Mouse (Mus musculus) brown adipose tissue, adult 24 weeks (tissue): ENCODE results near the gene Sfxn5. TPM values are rescaled to one million over a fixed set of nuclear protein-coding genes. Genes with fewer than 3 reads are reported as not detected.

Source experiments
- H3K27ac ChIP-seq: fragments of 200-500 bp; replicated peaks from 2 replicates; pipeline ENCODE4 v1.5.1; 2012; ENCODE audit warnings: low read depth, mild to moderate bottlenecking, low read length
- H3K4me1 ChIP-seq: fragments of 200-500 bp; 2 replicates; pipeline ENCODE4 v1.6.1; 2012; ENCODE audit warnings: low read length, mixed read lengths; ENCODE audit not compliant: control insufficient read depth, insufficient read depth, insufficient read length
- H3K4me3 ChIP-seq: fragments of 200-500 bp; 2 replicates; pipeline ENCODE4 v1.5.1; 2012; ENCODE audit warnings: low read depth, mild to moderate bottlenecking, low read length, moderate library complexity; ENCODE audit not compliant: insufficient read depth
- polyA plus RNA-seq: library from polyadenylated mRNA; stranded (reverse); fragments of >200 nt; gene quantifications from 2 replicates; pipeline ENCODE4 v1.2.4, GENCODE M21; 2012; ENCODE audit not compliant: missing spikeins, insufficient read depth, insufficient read length

Sfxn5 gene
- polyA plus RNA-seq, result 51.9 and 66.8 TPM in 2 replicates

DNA sequence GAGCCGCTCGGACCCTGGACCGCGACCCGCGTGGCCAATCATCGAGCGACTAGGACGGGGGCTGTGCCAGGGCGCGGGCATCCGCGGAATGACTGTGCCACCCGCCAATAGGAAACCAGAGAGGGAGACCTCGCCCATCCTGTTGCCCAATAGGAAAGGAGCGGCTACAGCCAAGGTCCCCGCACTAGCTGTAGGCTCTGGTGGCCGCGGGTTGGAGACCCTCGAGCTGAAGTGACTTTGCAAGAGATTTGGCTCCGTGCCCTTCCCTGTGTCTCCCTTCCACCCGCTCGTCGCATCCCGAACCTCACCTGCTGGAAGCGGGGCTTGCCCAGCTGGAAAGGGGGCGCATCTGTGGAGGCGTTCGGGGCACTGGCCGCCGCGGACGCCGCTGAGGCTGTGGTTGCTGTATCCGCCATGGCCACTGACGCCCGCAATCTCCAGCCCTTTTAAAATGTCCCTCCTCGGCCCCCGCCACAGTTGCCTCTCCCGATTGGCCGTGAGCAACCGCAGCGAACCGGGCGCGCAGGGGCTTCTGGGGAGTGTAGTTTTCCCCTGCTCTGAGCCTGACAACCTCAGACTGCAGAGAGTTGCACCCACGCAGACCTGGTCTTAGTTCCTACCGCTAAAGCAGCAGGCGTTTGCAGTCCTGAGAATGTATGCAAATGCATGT, at the start of gene Sfxn5:
Gene Sfxn5, minus strand, starts transcription at position 423 of the 670 bp plus-strand sequence.
- Histone ChIP-seq H3K4me3 (peak within 1 kb of the TSS; percentile 96), H3K27ac (peak within 1 kb of the TSS; percentile 83), H3K4me1 (peaks cover 2% of the 10 kb centered on the region; the same call in 1 of the 2 replicates)

DNA sequence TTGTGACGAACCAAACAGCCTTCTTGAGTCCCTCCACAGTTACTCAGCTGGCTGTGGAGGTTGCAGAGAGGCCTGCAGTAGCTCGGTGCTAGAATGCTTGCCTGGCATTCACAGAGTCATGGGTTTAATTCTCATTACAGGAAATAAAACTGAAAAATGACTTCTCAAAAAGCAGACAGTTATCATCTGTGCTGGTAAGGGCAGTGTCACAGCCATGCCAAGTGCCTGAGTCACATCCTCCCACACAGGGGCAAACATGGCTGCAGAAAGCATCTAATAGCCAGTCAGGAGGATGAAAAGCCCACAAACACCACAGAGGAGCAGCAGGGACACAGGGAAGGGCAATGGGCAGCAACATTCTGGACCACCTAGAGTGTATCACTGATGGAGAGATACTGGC, 49.6 kb upstream of the Sfxn5 start:
- H3K4me1 ChIP-seq, result 0 out of 2 replicates have a peak, but pooled peaks cover 4% of the 10 kb centered on the region
- H3K27ac ChIP-seq, result no peak overlapping the region

GRCm38 (mm10) chr6:85381648-85382020, 48.4 kb upstream of the Sfxn5 start:
- Histone ChIP-seq H3K27ac (no peak overlapping the region), H3K4me1 (0 out of 2 replicates have a peak, but pooled peaks cover 4% of the 10 kb centered on the region), H3K4me3 (no peak overlapping the region)

More for the DNA sequence above, 49.6 kb upstream of the Sfxn5 start:
- no peak overlapping the region for H3K4me3 ChIP-seq

DNA sequence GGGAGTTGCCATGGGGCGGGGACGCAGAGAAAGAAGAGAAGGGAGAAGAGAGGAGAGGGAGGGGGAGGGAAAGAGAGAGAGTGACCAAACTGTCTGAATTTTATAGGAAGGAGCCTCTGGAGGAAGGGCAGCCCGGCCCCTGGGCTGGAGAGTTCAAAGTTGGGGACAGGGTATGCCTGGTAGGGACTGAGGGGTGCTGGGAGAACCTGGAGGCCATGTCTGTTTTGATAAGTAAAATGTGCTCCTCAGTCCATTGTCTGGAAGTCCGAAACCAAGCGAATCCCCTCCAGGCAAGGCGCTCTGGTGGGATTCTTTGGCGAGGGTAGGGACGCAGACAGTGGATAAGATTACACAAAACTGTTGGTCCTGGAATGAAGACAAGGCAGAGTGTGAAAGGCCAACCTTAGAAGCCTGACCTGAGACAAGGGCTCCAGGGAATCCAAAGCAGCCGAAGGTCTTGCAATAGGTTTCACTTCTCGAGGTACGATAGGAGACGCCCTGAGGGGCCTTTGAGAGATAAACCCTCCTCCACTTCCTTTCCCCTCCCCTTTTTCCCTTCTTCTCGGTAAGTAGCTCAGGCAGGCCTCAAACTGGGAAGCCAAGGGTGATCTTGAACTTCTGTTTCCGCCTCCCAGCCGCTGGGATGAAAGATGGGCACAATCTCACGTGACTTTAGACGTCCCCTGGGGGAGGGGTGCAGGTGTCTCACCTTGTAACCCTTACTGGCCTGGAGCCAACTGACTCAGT, 47.9 kb upstream of the Sfxn5 start:
- Histone ChIP-seq H3K4me1 (0 out of 2 replicates have a peak, but pooled peaks cover 4% of the 10 kb centered on the region), H3K4me3 (no peak overlapping the region; the same call in 1 of the 2 replicates), H3K27ac (no peak overlapping the region)

DNA sequence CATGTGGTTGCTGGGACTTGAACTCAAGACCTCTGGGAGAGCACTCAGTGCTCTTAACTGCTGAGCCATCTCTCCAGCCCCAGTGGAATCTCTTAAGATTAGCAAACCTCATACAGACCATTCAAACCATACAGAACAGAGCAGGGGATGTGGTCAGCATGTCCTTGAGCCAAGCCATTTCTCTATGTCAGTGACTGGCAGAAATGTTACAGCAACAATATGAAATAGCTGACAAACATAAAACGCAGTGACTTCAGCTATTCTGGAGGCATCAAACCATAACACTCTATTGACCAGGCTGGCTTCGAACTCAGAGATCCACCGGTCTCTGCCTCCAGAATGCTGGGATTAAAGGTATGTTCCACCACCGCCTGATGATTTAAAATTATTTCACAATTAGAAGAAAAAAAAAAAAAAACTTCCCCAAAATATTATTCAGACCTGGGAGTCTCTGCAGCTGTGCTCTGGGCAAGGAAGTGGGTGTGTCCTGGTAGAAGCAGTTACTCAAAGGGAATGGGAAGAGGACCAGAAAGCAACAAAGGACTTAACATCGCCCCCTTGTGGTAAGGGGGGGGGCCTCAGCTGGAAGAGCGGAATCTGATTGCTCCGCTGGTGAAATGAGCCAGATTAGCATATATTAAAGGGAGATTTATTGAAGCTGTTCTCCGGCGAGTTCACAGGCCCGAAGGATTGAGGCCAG, 47.1 kb upstream of the Sfxn5 start:
- no peak overlapping the region; the same call in 1 of the 2 replicates for H3K4me3 ChIP-seq
- H3K4me1 ChIP-seq, result 0 out of 2 replicates have a peak, but pooled peaks cover 4% of the 10 kb centered on the region
- no peak overlapping the region; the same call in 1 of the 2 replicates for H3K27ac ChIP-seq

DNA sequence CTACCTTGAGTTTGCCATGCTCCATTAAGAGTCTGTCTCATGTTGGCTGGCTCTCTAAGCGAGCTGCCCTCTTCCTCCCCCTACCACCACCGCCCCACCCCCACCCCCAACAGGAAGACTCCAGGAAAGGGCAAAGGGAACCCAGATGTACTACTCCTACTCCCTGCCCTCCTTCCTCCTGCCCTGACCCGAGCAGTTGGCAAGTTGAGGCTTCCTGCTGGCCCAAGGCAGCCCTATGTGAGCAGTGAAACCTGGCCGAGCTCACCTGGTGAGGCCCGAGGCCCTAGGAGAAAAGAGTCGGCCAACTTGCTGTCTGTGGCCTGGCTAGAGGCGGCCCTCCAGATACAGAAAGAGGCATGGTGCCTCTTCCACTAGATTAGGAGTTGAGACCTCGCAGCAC, 45.4 kb upstream of the Sfxn5 start:
- Histone ChIP-seq H3K4me1 (peaks cover 4% of the 10 kb centered on the region; the same call in 1 of the 2 replicates), H3K4me3 (no peak overlapping the region), H3K27ac (no peak overlapping the region)

DNA sequence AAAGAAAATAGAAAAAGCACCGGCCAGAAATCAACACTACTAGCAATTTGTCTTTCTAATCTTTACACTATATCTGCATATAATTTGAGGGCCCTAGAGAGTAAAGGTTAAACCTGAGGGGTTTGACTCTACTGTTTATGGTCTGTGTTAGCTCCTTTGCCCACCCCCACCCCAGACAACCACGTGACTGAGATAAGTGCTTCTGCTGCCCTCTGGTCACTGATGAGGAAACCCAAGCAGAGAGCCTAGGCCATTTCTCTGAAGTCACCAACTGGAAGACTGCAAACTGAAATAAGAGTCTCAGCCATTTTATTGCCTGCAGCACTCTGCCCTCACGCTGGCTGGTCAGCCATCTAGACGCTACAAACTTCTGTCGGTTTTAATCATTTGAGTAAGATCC, 44.7 kb upstream of the Sfxn5 start:
- H3K4me1 ChIP-seq, result peaks cover 5% of the 10 kb centered on the region; the same call in 1 of the 2 replicates
- no peak overlapping the region for H3K4me3 ChIP-seq
- no peak overlapping the region for H3K27ac ChIP-seq

DNA sequence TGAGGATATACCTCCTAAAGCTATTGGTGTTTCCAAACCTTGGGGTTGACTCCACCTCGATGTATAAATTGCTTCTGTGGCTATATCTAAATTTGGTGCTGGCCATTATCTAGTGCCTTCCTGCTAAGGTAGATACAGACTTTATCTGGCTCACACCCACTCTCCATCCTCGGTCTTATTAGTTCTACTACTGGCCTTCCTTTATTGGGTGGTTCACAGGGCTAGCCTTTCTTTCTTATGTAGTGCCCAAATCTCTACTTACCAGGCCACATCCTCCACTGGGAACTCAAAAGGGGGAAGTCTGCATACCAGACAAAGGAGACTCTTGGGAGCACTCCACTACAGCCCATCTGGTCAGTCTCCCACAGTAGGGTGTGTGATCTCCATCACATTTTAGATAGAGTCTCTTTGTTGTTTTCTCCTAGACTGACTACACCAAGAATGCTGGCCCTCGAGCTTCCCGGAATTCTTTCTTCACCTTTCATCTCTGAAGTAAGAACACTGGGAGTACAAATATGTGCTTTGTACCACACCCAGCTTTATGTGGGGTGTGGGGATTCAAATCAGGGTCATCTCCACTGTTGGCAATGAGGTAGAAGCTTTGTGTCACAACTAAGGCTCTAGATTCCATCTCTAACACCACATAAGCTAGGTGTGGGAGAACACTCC, 44.0 kb upstream of the Sfxn5 start:
- H3K4me3 ChIP-seq, result no peak overlapping the region
- no peak overlapping the region; the same call in 1 of the 2 replicates for H3K27ac ChIP-seq

DNA sequence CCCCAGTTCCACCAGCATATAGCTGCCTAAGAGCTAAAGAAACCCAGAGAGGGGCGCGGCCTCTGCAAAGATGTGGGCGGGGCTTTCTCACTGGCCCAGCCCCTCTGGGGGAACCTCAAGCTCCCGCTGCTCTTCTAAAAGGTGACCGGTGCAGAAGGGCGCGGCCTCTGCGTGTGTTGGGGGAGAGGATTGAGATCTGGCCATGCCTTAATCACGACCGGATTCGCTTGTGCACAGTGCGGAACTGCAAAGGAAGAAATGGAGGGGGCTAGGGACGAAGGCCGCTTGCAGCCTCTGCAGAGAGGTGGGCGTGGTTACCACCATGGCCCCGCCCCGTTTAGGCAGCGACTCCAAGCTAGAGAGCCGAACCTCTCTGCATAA, 41.5 kb upstream of the Sfxn5 start:
- Histone ChIP-seq H3K4me1 (peaks cover 21% of the 10 kb centered on the region), H3K4me3 (peak overlapping the region; percentile 88), H3K27ac (no peak overlapping the region)

More for the DNA sequence above, 44.0 kb upstream of the Sfxn5 start:
- peaks cover 11% of the 10 kb centered on the region; the same call in 1 of the 2 replicates for H3K4me1 ChIP-seq

DNA sequence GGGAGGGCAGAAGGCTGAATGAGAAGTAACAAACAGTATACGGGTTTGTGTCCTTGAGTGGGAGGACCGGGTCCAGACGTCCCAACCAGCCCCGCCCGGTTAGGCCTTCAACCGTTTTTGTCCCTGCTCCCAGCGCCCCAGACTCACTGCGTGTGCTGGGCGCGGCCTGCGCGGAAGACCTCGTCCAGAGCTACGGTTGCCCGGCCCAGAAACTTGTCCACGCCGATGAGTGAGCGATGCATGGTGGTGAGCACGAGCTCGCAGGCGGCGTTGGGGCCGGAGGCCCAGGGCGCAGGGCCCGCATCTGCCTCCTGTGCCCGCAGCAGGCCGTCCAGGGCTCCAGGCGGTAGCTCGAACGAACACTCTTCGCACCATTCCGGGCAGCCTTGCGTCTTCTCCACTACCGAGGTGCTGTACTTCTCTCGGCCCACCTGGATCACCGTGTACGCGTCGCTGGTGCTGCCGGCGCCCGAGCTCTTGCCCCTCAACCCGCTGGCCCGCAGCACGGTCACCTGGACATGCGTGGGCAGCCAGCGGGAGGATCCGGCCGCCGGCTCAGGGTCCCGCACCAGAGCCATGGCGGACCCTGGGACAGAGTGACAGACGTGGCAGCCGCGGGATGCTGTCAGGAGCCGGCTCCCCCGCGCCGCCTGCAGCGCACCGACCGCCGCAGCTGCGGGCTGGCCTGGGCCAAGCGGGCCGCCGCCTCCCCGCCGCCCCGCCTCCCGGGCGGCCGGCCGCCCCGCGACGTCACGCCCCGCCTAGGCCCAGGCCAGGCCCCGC, 40.9 kb upstream of the Sfxn5 start, which contains the start of gene Rab11fip5:
Gene Rab11fip5, minus strand, starts transcription at position 684 of the 783 bp plus-strand sequence.
- peaks cover 27% of the 10 kb centered on the region for H3K4me1 ChIP-seq
- peak within 1 kb of the TSS; percentile 88 for H3K4me3 ChIP-seq
- H3K27ac ChIP-seq, result peak within 1 kb of the TSS; percentile 49

DNA sequence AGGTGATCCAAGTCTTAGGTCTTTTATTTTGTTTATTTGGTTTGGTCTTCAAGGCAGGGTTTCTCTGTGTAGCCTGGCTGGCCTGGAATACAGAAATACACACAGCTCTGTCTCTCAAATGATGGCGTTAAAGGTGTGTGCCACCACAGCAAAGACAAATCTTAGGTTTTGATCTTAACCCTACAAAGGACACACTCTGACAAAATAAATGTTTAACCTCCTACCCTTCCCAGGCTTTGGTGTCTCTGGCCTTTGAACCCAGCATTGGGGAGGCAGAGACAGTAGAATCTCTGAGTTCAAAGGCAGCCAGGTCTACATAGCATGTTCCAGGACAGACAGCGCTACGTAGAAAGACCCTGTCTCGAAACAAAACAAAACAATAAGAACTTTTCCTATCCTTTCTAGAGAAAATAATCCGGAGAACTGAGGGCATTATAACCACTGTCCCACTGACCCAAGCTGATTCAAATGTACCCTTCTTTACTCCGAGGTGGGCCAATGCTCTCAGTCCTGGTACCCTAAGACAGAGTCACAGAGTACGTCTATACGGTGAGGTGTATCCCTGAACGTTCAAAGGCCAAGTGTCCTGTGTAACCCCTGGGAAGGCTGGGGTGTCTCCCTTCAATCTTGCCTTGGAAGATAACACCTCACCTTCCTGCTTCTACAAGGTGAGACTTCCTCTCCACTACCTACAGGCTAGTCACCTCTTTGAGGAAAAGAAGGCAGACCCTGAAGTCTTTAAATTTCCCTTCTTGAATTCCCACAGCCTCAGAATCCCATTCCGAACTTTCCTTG, 40.0 kb upstream of the Sfxn5 start:
- Histone ChIP-seq H3K27ac (peak overlapping the region; percentile 49), H3K4me3 (peak overlapping the region; percentile 83), H3K4me1 (peaks cover 35% of the 10 kb centered on the region)

DNA sequence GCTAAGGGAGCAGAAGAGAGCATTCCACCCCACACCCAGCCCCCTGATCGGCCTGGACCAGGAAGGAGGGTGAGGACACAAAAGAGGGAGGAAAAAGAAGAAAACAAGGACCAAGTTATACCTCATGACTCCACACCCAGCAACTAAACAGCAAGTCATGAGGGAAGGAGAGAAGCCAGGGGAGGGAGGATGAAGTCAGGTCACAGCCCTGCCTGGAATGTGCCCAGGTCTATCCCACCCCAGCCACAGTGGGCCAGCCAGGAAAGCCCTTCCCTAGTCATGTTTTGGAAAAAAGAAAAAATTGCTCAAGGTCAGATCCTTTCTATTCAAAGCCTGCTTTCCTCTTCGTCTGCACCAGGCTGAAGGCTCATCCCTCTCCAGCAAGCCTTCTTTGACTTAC, 39.3 kb upstream of the Sfxn5 start:
- Histone ChIP-seq H3K27ac (peak overlapping the region; percentile 49), H3K4me3 (peak overlapping the region; percentile 83), H3K4me1 (peaks cover 37% of the 10 kb centered on the region)

GRCm38 (mm10) chr6:85371859-85372405, 38.7 kb upstream of the Sfxn5 start:
- peak overlapping the region; percentile 49 for H3K27ac ChIP-seq
- peaks cover 42% of the 10 kb centered on the region for H3K4me1 ChIP-seq
- H3K4me3 ChIP-seq, result peak overlapping the region; percentile 83
